Mouse (Mus musculus): ENCODE results near the gene Pla2g4a.
"Not testable (repeated sequence)": the region's sequence is repeated elsewhere in the genome, so short reads cannot be mapped to it uniquely, and the experiment has no call there.

Pla2g4a gene

GRCm38 (mm10) chr1:149939261-149940032, 21.6 kb downstream of the Pla2g4a start:
- intact Hi-C loops (cut with DNase I), result no loop called here

GRCm38 (mm10) chr1:149937825-149938224, 23.3 kb downstream of the Pla2g4a start:
- intact Hi-C loops (cut with DNase I), result no loop called here

- intact Hi-C loops (cut with DNase I), result no loop called here
Observed at GRCm38 (mm10) chr1:149929140-149929539, 31.9 kb downstream of the Pla2g4a start.

GRCm38 (mm10) chr1:149923737-149924136, 37.4 kb downstream of the Pla2g4a start:
- intact Hi-C loops (cut with DNase I), result not testable (repeated sequence)

- intact Hi-C loops (cut with DNase I), result no loop called here
Observed at GRCm38 (mm10) chr1:149922219-149922618, 38.9 kb downstream of the Pla2g4a start.

GRCm38 (mm10) chr1:149921325-149921724, 39.8 kb downstream of the Pla2g4a start:
- intact Hi-C loops (cut with DNase I), result no loop called here

- intact Hi-C loops (cut with DNase I), result no loop called here
Observed at GRCm38 (mm10) chr1:149919301-149919700, 41.8 kb downstream of the Pla2g4a start.

- intact Hi-C loops (cut with DNase I), result no loop called here
Observed at GRCm38 (mm10) chr1:149912984-149913383, 48.1 kb downstream of the Pla2g4a start.

GRCm38 (mm10) chr1:149911050-149911449, 50.0 kb downstream of the Pla2g4a start:
- intact Hi-C loops (cut with DNase I), result no loop called here

GRCm38 (mm10) chr1:149898001-149898625, 63.0 kb downstream of the Pla2g4a start:
- intact Hi-C loops (cut with DNase I), result no loop called here

GRCm38 (mm10) chr1:149896590-149896989, 64.5 kb downstream of the Pla2g4a start:
- intact Hi-C loops (cut with DNase I), result no loop called here

- intact Hi-C loops (cut with DNase I), result no loop called here
Observed at GRCm38 (mm10) chr1:149894940-149895339, 66.2 kb downstream of the Pla2g4a start.

- intact Hi-C loops (cut with DNase I), result no loop called here
Observed at GRCm38 (mm10) chr1:149893903-149894302, 67.2 kb downstream of the Pla2g4a start.

GRCm38 (mm10) chr1:149891057-149891456, 70.0 kb downstream of the Pla2g4a start:
- intact Hi-C loops (cut with DNase I), result no loop called here

GRCm38 (mm10) chr1:149882419-149883025, 78.6 kb downstream of the Pla2g4a start:
- intact Hi-C loops (cut with DNase I), result no loop called here

GRCm38 (mm10) chr1:149878175-149878574, 82.9 kb downstream of the Pla2g4a start:
- intact Hi-C loops (cut with DNase I), result no loop called here

GRCm38 (mm10) chr1:149876502-149876901, 84.6 kb downstream of the Pla2g4a start:
- intact Hi-C loops (cut with DNase I), result no loop called here

GRCm38 (mm10) chr1:149871625-149872024, 89.5 kb downstream of the Pla2g4a start:
- intact Hi-C loops (cut with DNase I), result no loop called here

GRCm38 (mm10) chr1:149867323-149867722, 93.8 kb downstream of the Pla2g4a start:
- intact Hi-C loops (cut with DNase I), result no loop called here

GRCm38 (mm10) chr1:149866202-149866601, 94.9 kb downstream of the Pla2g4a start:
- intact Hi-C loops (cut with DNase I), result no loop called here

- intact Hi-C loops (cut with DNase I), result no loop called here
Observed at GRCm38 (mm10) chr1:149862801-149863200, 98.3 kb downstream of the Pla2g4a start.

- intact Hi-C loops (cut with DNase I), result no loop called here
Observed at GRCm38 (mm10) chr1:149862181-149862580, 98.9 kb downstream of the Pla2g4a start.
